Mouse (Mus musculus) megakaryocyte, embryonic 14.5 days (primary cell): ENCODE data around the gene Dck.

ENCODE experiments used
- FLI1 ChIP-seq: IDR thresholded peaks from 2 replicates; pipeline ENCODE4 v1.6.1; 2012; ENCODE audit warnings: low read length, inconsistent platforms, mixed read lengths
- GATA1 ChIP-seq: IDR thresholded peaks from 3 replicates; pipeline ENCODE4 v1.6.1; 2012; ENCODE audit warnings: mixed read lengths, low read length, inconsistent platforms, borderline replicate concordance

GRCm38 (mm10) chr5:88793676-88794075, 28.9 kb downstream of the Dck start:
- TF ChIP-seq FLI1 (no peak), GATA1 (no peak)
